Mouse (Mus musculus): Measurements from ENCODE around the gene Auts2.

The Auts2 gene

GRCm38 (mm10) chr5:132182077-132182476, 361.1 kb downstream of the Auts2 start:
- no peaks in the 10 kb centered on the region for H3K36me3 ChIP-seq (ENCODE audit: control insufficient read depth, insufficient read depth, low read length, poor library complexity, severe bottlenecking)
- H3K27me3 ChIP-seq (ENCODE audit: control insufficient read depth, insufficient read depth, low read length, poor library complexity, severe bottlenecking): no peaks in the 10 kb centered on the region
- DNase-seq (ENCODE audit: low read depth, low spot score): no peak

GRCm38 (mm10) chr5:132170010-132170409, 373.1 kb downstream of the Auts2 start:
- no peaks in the 10 kb centered on the region for H3K36me3 ChIP-seq (ENCODE audit: control insufficient read depth, insufficient read depth, low read length, poor library complexity, severe bottlenecking)
- DNase-seq (ENCODE audit: low read depth, low spot score): no peak
- H3K27me3 ChIP-seq (ENCODE audit: control insufficient read depth, insufficient read depth, low read length, poor library complexity, severe bottlenecking): no peaks in the 10 kb centered on the region

- DNase-seq (ENCODE audit: low read depth, low spot score): no peak
- no peaks in the 10 kb centered on the region for H3K36me3 ChIP-seq (ENCODE audit: control insufficient read depth, insufficient read depth, low read length, poor library complexity, severe bottlenecking)
- no peaks in the 10 kb centered on the region for H3K27me3 ChIP-seq (ENCODE audit: control insufficient read depth, insufficient read depth, low read length, poor library complexity, severe bottlenecking)
Observed at GRCm38 (mm10) chr5:132168805-132169204, 374.3 kb downstream of the Auts2 start.

- Histone ChIP-seq H3K36me3 (ENCODE audit: control insufficient read depth, insufficient read depth, low read length, poor library complexity, severe bottlenecking) (no peaks in the 10 kb centered on the region), H3K27me3 (ENCODE audit: control insufficient read depth, insufficient read depth, low read length, poor library complexity, severe bottlenecking) (no peaks in the 10 kb centered on the region)
- no peak for DNase-seq (ENCODE audit: low read depth, low spot score)
Observed at GRCm38 (mm10) chr5:132168224-132168623, 374.9 kb downstream of the Auts2 start.

- no peak for DNase-seq (ENCODE audit: low read depth, low spot score)
Observed at GRCm38 (mm10) chr5:132166559-132166958, 376.6 kb downstream of the Auts2 start.

GRCm38 (mm10) chr5:132163960-132164359, 379.2 kb downstream of the Auts2 start:
- no peaks in the 10 kb centered on the region for H3K36me3 ChIP-seq (ENCODE audit: control insufficient read depth, insufficient read depth, low read length, poor library complexity, severe bottlenecking)
- DNase-seq (ENCODE audit: low read depth, low spot score): no peak
- H3K27me3 ChIP-seq (ENCODE audit: control insufficient read depth, insufficient read depth, low read length, poor library complexity, severe bottlenecking): no peaks in the 10 kb centered on the region

More at GRCm38 (mm10) chr5:132166559-132166958, 376.6 kb downstream of the Auts2 start:
- Histone ChIP-seq H3K27me3 (ENCODE audit: control insufficient read depth, insufficient read depth, low read length, poor library complexity, severe bottlenecking) (no peaks in the 10 kb centered on the region), H3K36me3 (ENCODE audit: control insufficient read depth, insufficient read depth, low read length, poor library complexity, severe bottlenecking) (no peaks in the 10 kb centered on the region)

- Histone ChIP-seq H3K27me3 (ENCODE audit: control insufficient read depth, insufficient read depth, low read length, poor library complexity, severe bottlenecking) (no peaks in the 10 kb centered on the region), H3K36me3 (ENCODE audit: control insufficient read depth, insufficient read depth, low read length, poor library complexity, severe bottlenecking) (no peaks in the 10 kb centered on the region)
- no peak for DNase-seq (ENCODE audit: low read depth, low spot score)
Observed at GRCm38 (mm10) chr5:132162206-132162533, 381.0 kb downstream of the Auts2 start.

GRCm38 (mm10) chr5:132161338-132162205, 381.6 kb downstream of the Auts2 start:
- no peak for DNase-seq (ENCODE audit: low read depth, low spot score)
- Histone ChIP-seq H3K27me3 (ENCODE audit: control insufficient read depth, insufficient read depth, low read length, poor library complexity, severe bottlenecking) (no peaks in the 10 kb centered on the region), H3K36me3 (ENCODE audit: control insufficient read depth, insufficient read depth, low read length, poor library complexity, severe bottlenecking) (no peaks in the 10 kb centered on the region)

- no peak for DNase-seq (ENCODE audit: low read depth, low spot score)
- Histone ChIP-seq H3K36me3 (ENCODE audit: control insufficient read depth, insufficient read depth, low read length, poor library complexity, severe bottlenecking) (no peaks in the 10 kb centered on the region), H3K27me3 (ENCODE audit: control insufficient read depth, insufficient read depth, low read length, poor library complexity, severe bottlenecking) (no peaks in the 10 kb centered on the region; the same call in 1 of the 2 replicates)
Observed at GRCm38 (mm10) chr5:132144181-132144580, 399.0 kb downstream of the Auts2 start.

- H3K27me3 ChIP-seq (ENCODE audit: control insufficient read depth, insufficient read depth, low read length, poor library complexity, severe bottlenecking): no peaks in the 10 kb centered on the region; the same call in 1 of the 2 replicates
- no peak for DNase-seq (ENCODE audit: low read depth, low spot score)
- no peaks in the 10 kb centered on the region for H3K36me3 ChIP-seq (ENCODE audit: control insufficient read depth, insufficient read depth, low read length, poor library complexity, severe bottlenecking)
Observed at GRCm38 (mm10) chr5:132140816-132141215, 402.3 kb downstream of the Auts2 start.

- no peak for DNase-seq (ENCODE audit: low read depth, low spot score)
- Histone ChIP-seq H3K27me3 (ENCODE audit: control insufficient read depth, insufficient read depth, low read length, poor library complexity, severe bottlenecking) (no peaks in the 10 kb centered on the region), H3K36me3 (ENCODE audit: control insufficient read depth, insufficient read depth, low read length, poor library complexity, severe bottlenecking) (no peaks in the 10 kb centered on the region)
Observed at GRCm38 (mm10) chr5:132135941-132136663, 407.0 kb downstream of the Auts2 start.

GRCm38 (mm10) chr5:132131948-132132347, 411.2 kb downstream of the Auts2 start:
- Histone ChIP-seq H3K36me3 (ENCODE audit: control insufficient read depth, insufficient read depth, low read length, poor library complexity, severe bottlenecking) (no peaks in the 10 kb centered on the region), H3K27me3 (ENCODE audit: control insufficient read depth, insufficient read depth, low read length, poor library complexity, severe bottlenecking) (no peaks in the 10 kb centered on the region)
- no peak for DNase-seq (ENCODE audit: low read depth, low spot score)

- no peak for DNase-seq (ENCODE audit: low read depth, low spot score)
- Histone ChIP-seq H3K36me3 (ENCODE audit: control insufficient read depth, insufficient read depth, low read length, poor library complexity, severe bottlenecking) (no peaks in the 10 kb centered on the region), H3K27me3 (ENCODE audit: control insufficient read depth, insufficient read depth, low read length, poor library complexity, severe bottlenecking) (no peaks in the 10 kb centered on the region)
Observed at GRCm38 (mm10) chr5:132130577-132130976, 412.6 kb downstream of the Auts2 start.

GRCm38 (mm10) chr5:132126626-132127025, 416.5 kb downstream of the Auts2 start:
- no peak for DNase-seq (ENCODE audit: low read depth, low spot score)
- no peaks in the 10 kb centered on the region for H3K36me3 ChIP-seq (ENCODE audit: control insufficient read depth, insufficient read depth, low read length, poor library complexity, severe bottlenecking)
- H3K27me3 ChIP-seq (ENCODE audit: control insufficient read depth, insufficient read depth, low read length, poor library complexity, severe bottlenecking): no peaks in the 10 kb centered on the region

GRCm38 (mm10) chr5:132115631-132116030, 427.5 kb downstream of the Auts2 start:
- Histone ChIP-seq H3K36me3 (ENCODE audit: control insufficient read depth, insufficient read depth, low read length, poor library complexity, severe bottlenecking) (no peaks in the 10 kb centered on the region), H3K27me3 (ENCODE audit: control insufficient read depth, insufficient read depth, low read length, poor library complexity, severe bottlenecking) (no peaks in the 10 kb centered on the region)
- no peak for DNase-seq (ENCODE audit: low read depth, low spot score)
